Mouse (Mus musculus) cerebellum, postnatal 25 days (tissue): Measurements from ENCODE around the gene Podxl2.
A peak's percentile ranks its signal among the peaks of the same experiment; 100 is the strongest.

Source experiments
- DNase-seq, 2 experiments: peaks; one replicate each; pipeline ENCODE4 v3.0.0; 2021; ENCODE audit warnings: mixed read lengths in 2 of 2

The Podxl2 gene

GRCm38 (mm10) chr6:88886417-88886967 is 11.6 kb upstream of the Podxl2 start:
- DNase-seq = no peak

GRCm38 (mm10) chr6:88885644-88886416 is 11.0 kb upstream of the Podxl2 start:
- DNase-seq = no peak

GRCm38 (mm10) chr6:88884690-88885089 is 9.8 kb upstream of the Podxl2 start:
- DNase-seq = no peak

- no peak for DNase-seq
These were observed 9.4 kb upstream of the Podxl2 start for GRCm38 (mm10) chr6:88884195-88884594.

DNA sequence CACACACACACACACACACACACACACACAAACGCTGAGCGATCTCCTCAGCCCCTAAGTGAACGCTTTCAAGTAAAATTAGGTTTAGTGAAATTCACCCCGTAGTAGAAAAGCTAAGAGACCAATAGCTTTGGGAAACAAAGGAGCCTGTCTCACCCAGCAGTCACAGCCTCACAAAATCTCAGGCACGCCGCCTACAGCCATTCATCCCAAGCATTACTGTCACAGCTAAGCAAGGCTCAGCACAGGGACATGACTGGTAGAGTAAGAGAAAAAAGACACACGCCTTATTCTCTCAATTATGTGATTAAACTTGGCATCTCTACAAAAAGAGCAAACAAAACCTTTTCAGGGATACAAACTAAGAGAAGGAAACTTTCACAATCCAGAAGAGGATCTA is 6.5 kb upstream of the Podxl2 start:
- DNase-seq = no peak

- DNase-seq = peak in 1 of 2 experiments; percentile 52
These were observed 4.6 kb upstream of the Podxl2 start for GRCm38 (mm10) chr6:88879471-88879870.

DNA sequence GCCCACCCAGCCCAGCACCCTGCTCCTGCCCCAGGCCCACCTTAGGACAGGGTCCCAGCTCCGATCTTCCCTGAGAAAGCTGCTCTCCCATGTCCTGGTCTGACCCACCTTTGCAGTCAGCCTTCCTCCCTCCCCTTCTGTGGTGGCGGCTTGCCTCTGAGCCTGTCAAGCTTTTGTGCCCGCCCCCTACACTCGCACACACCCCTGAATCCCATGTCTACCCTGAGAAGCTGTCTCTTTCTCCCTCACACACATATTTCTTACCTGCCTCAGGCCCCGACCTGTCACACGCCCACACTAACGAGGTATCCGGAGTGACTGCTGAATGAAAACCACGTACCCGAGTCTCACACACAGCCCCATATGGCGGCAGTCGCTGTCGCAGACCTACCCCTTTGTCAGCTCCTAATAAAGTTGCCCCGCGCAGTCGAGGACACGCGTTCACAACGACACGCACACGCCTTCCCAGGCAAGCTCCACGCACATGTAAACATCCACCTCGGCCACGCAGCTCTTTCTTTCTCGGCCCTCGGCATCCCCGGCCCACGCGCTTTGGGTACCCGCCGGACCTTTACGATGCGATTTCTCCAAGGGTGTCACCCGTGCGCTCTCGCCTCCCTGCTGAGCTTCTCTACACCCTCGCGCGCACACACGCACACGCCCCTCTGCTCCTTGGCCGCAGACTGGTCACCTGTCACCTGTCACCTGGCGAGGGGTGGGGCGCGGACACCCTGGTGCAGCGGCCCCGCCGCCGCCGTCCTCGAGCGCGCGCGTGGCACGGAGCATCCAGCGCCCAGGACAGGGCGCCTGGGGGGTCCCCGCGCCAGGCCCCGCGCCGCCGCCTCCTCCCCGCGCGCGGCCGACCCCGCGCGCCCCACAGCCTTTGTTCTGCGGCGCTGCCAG is 628 bp downstream of the Podxl2 start:
- DNase-seq = peak; percentile 62 to 69

DNA sequence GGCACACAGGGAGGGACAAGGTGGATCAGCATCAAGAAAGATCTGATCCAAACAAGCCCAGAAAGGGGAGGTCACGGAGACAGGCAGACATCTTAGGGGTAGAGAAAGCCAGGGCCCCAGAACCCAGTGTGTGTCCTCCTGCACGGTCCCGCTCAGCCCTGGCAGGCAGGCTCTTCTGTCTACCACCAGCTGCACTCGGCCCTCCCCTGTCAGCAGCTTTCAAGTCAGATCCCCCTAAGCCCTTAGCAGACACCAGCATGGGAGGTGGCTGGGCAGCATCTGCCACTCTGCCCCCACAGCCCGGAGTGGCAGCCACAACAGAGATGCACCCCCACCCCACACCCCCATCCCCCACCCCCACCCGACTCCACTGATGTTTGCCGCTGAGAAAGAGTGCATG is 2.0 kb downstream of the Podxl2 start:
- DNase-seq = peak in 1 of 2 experiments; percentile 48

- peak; percentile 56 to 70 for DNase-seq
These were observed 3.3 kb downstream of the Podxl2 start for GRCm38 (mm10) chr6:88871546-88871945.

- DNase-seq = peak in 1 of 2 experiments; percentile 75
These were observed 4.2 kb downstream of the Podxl2 start for GRCm38 (mm10) chr6:88870594-88870993.

DNA sequence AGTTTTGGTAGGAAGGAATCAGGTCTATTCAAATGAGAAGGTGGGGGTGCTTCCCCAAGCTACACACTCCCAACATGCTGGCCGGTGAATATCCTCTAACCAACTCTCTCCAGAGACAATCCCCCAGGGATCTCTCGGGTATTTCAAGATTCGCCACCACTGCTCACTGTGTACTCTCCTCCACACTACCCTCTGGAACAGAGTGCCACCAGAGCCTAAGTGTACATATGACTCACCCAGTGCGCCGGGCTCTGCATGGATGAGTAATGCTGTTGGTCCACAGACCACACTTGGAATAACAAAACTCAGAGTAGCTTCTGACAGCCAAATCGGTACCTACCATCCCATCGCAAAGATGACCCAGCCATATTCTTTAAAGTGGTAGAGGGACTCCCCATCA is 5.4 kb downstream of the Podxl2 start:
- DNase-seq = peak in 1 of 2 experiments; percentile 36

- DNase-seq = no peak
These were observed 9.1 kb downstream of the Podxl2 start for GRCm38 (mm10) chr6:88865704-88866103.

DNA sequence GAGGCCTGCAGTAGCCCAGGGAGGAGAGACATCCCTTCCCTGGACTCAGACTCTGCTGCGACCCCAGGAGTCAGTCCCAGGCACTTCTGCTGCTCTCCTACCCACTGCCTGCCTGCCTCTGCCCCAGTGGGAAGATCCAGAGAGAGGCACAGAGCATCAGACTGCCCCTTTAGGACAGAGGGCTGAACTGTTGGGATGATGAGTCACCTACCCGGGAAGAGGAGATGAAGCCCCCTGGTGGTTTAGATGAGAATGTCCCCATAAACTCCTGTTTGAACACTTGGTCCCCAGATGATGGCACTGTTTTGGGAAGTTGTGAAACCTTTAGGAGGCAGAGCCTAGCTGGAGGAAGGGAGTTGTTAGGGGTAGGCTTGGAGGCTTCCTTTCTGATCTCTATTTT is 13.9 kb downstream of the Podxl2 start:
- DNase-seq = peak in 1 of 2 experiments; percentile 43

- DNase-seq = peak in 1 of 2 experiments; percentile 30
These were observed 16.5 kb downstream of the Podxl2 start for GRCm38 (mm10) chr6:88858341-88858740.

- peak in 1 of 2 experiments; percentile 46 for DNase-seq
These were observed 17.0 kb downstream of the Podxl2 start for GRCm38 (mm10) chr6:88857830-88858229.

DNA sequence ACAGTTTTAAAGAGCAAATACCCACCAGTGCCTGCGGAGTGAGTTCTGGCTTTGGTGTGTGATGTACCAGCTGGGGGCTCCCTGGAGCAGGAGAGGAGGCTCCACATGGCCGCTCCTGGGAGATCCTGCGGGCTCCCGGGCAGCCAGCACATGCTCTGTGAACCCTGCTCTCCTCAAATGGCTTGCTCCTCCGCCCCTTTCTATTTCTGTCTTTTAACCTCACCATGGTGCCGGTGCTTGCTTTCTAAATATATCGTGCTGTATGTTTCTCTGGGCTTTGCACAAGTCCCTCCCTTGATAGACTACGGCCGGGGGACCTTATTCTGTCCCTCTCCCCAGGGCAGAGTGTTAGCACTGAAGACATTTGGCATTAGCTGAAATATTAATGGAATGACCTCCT is 17.6 kb downstream of the Podxl2 start:
- peak; percentile 82 to 85 for DNase-seq

GRCm38 (mm10) chr6:88855636-88856035 is 19.2 kb downstream of the Podxl2 start:
- DNase-seq = peak; percentile 68 to 83

DNA sequence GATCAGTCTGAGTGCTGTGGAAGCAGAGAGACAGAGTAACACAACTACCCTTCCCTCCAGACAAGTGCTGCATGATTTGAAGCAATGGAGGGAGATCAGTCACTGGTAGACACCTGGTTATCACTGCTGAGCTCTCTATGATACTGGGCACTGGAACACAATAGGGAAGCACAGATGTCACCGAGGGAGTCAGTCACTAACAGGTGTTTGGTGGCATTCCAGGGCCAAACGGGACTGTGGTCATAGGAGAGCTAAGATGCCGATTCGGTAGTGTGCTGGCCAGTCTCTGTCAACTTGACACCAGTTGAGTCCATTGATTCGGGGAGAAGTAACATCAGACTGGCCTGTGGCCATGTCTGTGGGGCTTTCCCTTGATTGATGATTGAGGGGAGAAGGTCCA is 20.3 kb downstream of the Podxl2 start:
- DNase-seq = no peak

DNA sequence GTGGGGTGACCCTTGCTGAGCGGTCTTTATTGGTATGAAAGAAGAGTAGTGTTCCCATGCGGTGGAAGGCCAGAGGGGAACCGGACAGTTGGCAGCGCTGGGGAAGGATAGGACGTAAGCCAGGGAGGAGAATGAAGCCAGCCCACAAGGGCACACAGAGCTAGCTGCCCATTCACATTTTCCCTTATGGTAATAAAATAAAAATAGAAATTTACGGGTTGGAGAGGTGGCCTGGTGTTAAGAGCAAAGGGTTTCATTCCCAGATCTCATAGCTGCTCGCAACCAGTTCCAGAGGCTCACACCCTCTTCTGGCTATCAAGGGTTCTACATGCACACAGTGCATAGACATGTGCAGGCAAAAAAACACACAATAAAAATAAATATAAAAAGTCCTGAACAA is 24.8 kb downstream of the Podxl2 start:
- peak in 1 of 2 experiments; percentile 74 for DNase-seq

GRCm38 (mm10) chr6:88849270-88849669 is 25.6 kb downstream of the Podxl2 start:
- DNase-seq = peak in 1 of 2 experiments; percentile 66

- DNase-seq = no peak
These were observed 27.3 kb downstream of the Podxl2 start for GRCm38 (mm10) chr6:88847571-88847970.

DNA sequence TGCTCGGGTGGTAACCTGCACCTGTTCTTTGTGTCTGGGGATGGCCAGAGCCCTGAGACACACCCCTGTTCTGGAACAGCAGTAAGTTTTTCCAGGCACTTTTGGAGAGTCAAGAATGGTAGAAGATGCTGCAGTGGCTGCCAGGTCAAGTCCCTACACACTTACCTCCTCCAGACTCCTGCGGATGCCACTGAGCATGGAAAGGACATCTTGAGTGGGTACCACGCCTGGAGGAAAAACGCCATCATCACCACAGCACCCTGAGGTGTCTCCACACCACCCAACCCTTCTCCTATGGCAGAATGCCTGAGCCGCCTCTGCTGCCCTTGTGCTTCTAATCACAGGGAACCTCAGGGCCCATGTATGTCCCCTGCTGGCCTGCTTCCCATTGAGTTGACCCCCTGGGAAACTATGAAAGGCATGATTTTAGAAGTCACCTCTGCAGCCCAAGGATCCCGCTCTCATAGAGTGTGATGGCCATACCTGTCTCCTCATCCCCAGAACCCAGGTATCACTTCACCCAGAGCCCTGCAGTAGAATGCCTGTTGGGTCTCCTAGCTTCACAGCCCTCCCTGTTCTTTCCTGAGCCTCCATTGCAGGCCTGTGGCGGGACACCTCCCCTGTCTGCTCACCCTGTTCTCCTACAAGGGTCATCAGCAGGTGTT is 29.8 kb downstream of the Podxl2 start:
- DNase-seq = no peak
